Mouse (Mus musculus): ENCODE data around the gene Klf7.

DNA sequence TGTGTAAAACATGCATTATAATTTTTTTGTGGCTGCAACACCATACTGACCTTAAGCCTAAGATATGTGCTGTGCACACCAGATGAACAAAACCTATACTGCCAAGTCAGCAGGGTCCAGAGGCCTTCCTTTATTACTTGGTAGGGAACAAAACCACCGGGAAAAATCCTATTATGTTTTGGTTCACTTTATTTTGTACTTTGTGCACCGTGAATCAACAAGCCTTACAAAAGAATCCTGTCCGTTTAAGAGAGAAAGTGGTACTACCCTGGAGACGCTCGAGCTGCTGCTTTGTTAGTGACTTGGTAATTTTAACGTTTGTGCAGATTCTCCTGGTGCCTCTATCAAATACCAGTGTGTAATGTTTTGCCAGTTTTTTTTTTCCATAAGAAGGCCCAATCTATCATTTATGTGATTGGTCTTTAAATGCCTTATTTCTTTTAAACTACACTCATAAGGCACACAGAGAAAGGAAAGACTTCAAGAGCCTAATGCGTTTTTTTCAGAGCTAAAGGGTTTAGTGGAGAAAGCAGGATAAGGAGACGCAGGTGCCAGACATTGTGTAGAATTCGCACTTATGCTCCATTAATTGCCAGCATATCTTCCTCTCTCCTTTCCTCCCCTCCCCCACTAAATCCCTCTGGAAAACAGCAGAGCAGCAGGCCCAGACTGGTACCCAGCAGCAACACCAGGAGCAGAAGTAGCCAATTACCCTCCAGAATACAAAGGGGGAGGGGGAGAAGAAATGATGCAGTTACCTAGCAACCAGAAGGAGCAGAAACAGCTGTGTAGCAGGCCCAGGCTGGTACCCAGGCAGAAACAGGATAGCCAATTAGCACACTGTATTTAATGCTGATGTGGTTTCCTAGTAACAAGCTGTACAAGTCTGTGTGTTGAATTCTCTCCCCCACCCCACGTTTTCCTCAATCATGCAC, 55.5 kb downstream of the Klf7 start:
- TF ChIP-seq CTCF (IDR thresholded peaks at IDR 0.05) (no peak), POLR2A (IDR thresholded peaks at IDR 0.05; ENCODE audit: insufficient read depth, low read depth, low read length) (no peak)
